Mouse (Mus musculus): ENCODE measurements around the gene Cacna1g. TPM values are rescaled to one million over a fixed set of nuclear protein-coding genes. Genes with fewer than 3 reads are reported as not detected.

Gene Cacna1g
- polyA plus RNA-seq, 1 experiment from 2014 or later = 37.2 TPM

DNA sequence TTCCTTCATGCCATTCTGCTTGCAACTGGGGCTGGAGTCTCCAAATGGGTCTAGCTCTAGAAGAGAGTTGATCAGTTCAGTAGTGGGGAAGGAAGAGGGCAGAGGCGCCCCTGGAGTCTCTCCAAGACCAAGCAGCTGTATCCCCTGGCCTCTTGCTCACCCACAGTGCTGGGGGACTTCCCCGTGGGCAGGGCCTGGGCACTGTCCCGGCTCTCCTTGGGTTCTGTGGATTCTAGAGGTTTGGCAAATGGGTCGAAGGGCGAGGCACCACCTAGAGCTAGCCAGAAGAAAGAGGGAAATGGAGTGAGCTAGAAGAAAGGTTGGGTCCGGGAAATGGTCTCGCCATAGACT, 17.7 kb upstream of the Cacna1g start:
- Histone ChIP-seq H3K9ac (0 out of 2 replicates have a peak overlapping the region, but pooled peaks have one; percentile 67), H3K36me3 (no peaks in the 10 kb centered on the region), H3K27ac (no peak overlapping the region), H3K9me3 (no peaks in the 10 kb centered on the region), H3K27me3 (peaks cover 32% of the 10 kb centered on the region), H3K4me3 (peak overlapping the region; percentile 57), H3K4me2 (replicated peaks) (peak overlapping the region; percentile 83), H3K4me1 (peaks cover 20% of the 10 kb centered on the region)
- WGBS = 68% methylated on average over 7 of the region's 7 CpGs
- ATAC-seq (ENCODE audit: insufficient number of reproducible peaks, insufficient read depth, low FRiP score, low TSS enrichment) = no peak

- Histone ChIP-seq H3K27ac (0 out of 2 replicates have a peak overlapping the region, but pooled peaks have one; percentile 1), H3K36me3 (no peaks in the 10 kb centered on the region), H3K9me3 (no peaks in the 10 kb centered on the region), H3K4me3 (peak overlapping the region; percentile 57), H3K27me3 (peaks cover 32% of the 10 kb centered on the region), H3K4me2 (replicated peaks) (peak overlapping the region; percentile 83), H3K9ac (peak overlapping the region; percentile 67), H3K4me1 (peaks cover 20% of the 10 kb centered on the region)
- WGBS = 6% methylated on average over 55 of the region's 55 CpGs
- no peak for ATAC-seq (ENCODE audit: insufficient number of reproducible peaks, insufficient read depth, low FRiP score, low TSS enrichment)
Measured at GRCm38 (mm10) chr11:94491035-94491748, 17.2 kb upstream of the Cacna1g start.

GRCm38 (mm10) chr11:94489745-94490144, 15.7 kb upstream of the Cacna1g start:
- Histone ChIP-seq H3K9ac (no peak overlapping the region), H3K4me1 (peaks cover 20% of the 10 kb centered on the region), H3K4me3 (no peak overlapping the region), H3K27ac (no peak overlapping the region), H3K4me2 (replicated peaks) (no peak overlapping the region), H3K9me3 (no peaks in the 10 kb centered on the region), H3K27me3 (peaks cover 41% of the 10 kb centered on the region), H3K36me3 (no peaks in the 10 kb centered on the region)
- no peak for ATAC-seq (ENCODE audit: insufficient number of reproducible peaks, insufficient read depth, low FRiP score, low TSS enrichment)
- WGBS = 23% methylated on average over 4 of the region's 4 CpGs

DNA sequence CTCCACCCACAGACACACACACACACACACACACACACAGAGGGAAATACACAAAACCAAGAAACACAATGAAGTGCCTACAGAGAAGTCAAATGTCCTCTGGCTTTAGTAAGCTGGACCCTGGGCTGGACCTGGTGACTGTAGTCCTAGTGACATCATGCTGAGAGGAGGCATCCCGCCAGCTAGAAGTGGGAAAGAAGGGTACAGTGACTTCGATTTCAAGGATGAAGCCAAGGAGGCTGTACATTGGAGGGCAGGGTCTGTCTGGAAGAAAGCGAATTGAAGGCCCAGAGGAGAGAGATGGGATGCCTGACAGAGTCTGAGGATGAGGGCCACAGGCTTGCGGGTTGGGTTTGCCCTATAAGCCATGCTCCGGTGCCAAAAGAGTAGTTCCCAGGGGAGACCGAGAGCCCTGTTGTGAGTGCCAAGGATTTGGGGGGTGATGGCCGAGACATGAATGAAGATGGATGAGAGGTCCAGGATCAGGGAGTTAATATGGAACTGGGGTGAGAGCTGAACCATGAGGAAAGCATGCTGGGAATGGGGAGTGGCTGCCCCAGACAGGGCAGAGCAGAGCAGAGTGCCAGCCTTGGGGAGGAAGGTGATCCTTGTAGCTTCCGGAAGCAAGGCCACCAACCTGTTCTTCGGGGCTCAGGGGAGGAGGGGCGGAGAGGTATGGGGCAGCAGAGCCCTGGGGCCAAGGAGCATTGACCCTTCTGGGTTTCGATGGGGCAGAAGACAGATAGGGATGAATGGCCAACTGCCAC, 15.0 kb upstream of the Cacna1g start:
- H3K27me3 ChIP-seq = peaks cover 44% of the 10 kb centered on the region
- H3K36me3 ChIP-seq = no peaks in the 10 kb centered on the region
- H3K9me3 ChIP-seq = no peaks in the 10 kb centered on the region
- 80% methylated on average over 11 of the region's 11 CpGs for WGBS
- no peak overlapping the region for H3K4me2 ChIP-seq (replicated peaks)
- no peak overlapping the region for H3K9ac ChIP-seq
- H3K4me1 ChIP-seq = peaks cover 20% of the 10 kb centered on the region
- ATAC-seq (ENCODE audit: insufficient number of reproducible peaks, insufficient read depth, low FRiP score, low TSS enrichment) = no peak
- H3K27ac ChIP-seq = no peak overlapping the region
- no peak overlapping the region for H3K4me3 ChIP-seq

- Histone ChIP-seq H3K27me3 (peaks cover 22% of the 10 kb centered on the region; the same call in 1 of the 2 replicates), H3K4me1 (peaks cover 11% of the 10 kb centered on the region), H3K9ac (no peak within 1 kb of the TSS), H3K4me3 (0 out of 2 replicates have a peak within 1 kb of the TSS, but pooled peaks have one; percentile 15), H3K27ac (no peak within 1 kb of the TSS), H3K4me2 (replicated peaks) (peak within 1 kb of the TSS; percentile 39), H3K36me3 (no peaks in the 10 kb centered on the region), H3K9me3 (no peaks in the 10 kb centered on the region)
- 3% methylated on average over 24 of the region's 24 CpGs for WGBS
- ATAC-seq (ENCODE audit: insufficient number of reproducible peaks, insufficient read depth, low FRiP score, low TSS enrichment) = peak; percentile 73
Measured at GRCm38 (mm10) chr11:94486001-94486400, 12.0 kb upstream of the Cacna1g start, which contains the start of gene Spata20. Gene Spata20 (minus strand): TSS chr11:94486179.

GRCm38 (mm10) chr11:94485223-94485622, 11.2 kb upstream of the Cacna1g start:
- Histone ChIP-seq H3K4me1 (peaks cover 6% of the 10 kb centered on the region; the same call in 1 of the 2 replicates), H3K4me3 (no peak overlapping the region), H3K4me2 (replicated peaks) (no peak overlapping the region), H3K9ac (no peak overlapping the region), H3K27ac (no peak overlapping the region), H3K9me3 (no peaks in the 10 kb centered on the region), H3K36me3 (no peaks in the 10 kb centered on the region), H3K27me3 (peaks cover 16% of the 10 kb centered on the region; the same call in 1 of the 2 replicates)
- ATAC-seq (ENCODE audit: insufficient number of reproducible peaks, insufficient read depth, low FRiP score, low TSS enrichment) = no peak
- WGBS = 81% methylated on average over 5 of the region's 5 CpGs

- H3K4me1 ChIP-seq = peaks cover 4% of the 10 kb centered on the region; the same call in 1 of the 2 replicates
- H3K4me2 ChIP-seq (replicated peaks) = no peak overlapping the region
- WGBS = 85% methylated on average over 9 of the region's 9 CpGs
- peaks cover 16% of the 10 kb centered on the region; the same call in 1 of the 2 replicates for H3K27me3 ChIP-seq
- H3K27ac ChIP-seq = no peak overlapping the region
- no peaks in the 10 kb centered on the region for H3K36me3 ChIP-seq
- H3K4me3 ChIP-seq = no peak overlapping the region
- no peak overlapping the region for H3K9ac ChIP-seq
- no peak for ATAC-seq (ENCODE audit: insufficient number of reproducible peaks, insufficient read depth, low FRiP score, low TSS enrichment)
- no peaks in the 10 kb centered on the region for H3K9me3 ChIP-seq
Measured at GRCm38 (mm10) chr11:94484636-94485035, 10.6 kb upstream of the Cacna1g start.

GRCm38 (mm10) chr11:94483921-94484320, 9.9 kb upstream of the Cacna1g start:
- Histone ChIP-seq H3K9me3 (no peaks in the 10 kb centered on the region), H3K27ac (no peak overlapping the region), H3K4me1 (no peaks in the 10 kb centered on the region), H3K36me3 (no peaks in the 10 kb centered on the region), H3K27me3 (peaks cover 16% of the 10 kb centered on the region; the same call in 1 of the 2 replicates), H3K4me3 (no peak overlapping the region), H3K4me2 (replicated peaks) (no peak overlapping the region), H3K9ac (no peak overlapping the region)
- ATAC-seq (ENCODE audit: insufficient number of reproducible peaks, insufficient read depth, low FRiP score, low TSS enrichment) = no peak
- WGBS = 52% methylated on average over 14 of the region's 14 CpGs

DNA sequence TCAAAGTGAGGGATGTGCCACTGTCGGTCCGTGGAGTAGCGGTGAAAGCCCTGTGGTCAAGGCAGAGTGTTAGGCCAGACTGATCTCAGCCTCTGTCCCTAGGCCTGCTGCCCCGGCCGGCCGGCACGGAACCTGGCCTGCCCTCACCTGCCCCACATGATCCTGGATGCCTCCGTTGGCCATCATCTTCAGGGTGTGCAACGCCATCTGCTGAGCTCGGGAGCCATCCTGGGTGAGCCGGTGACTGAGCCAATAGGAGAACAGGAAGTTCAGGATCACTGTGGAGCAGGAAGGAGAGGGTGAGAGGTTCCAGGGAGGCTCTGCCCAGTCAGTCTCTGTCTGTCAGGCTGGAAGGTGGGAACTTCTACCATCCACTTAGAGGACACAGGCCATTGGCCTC, 9.4 kb upstream of the Cacna1g start:
- Histone ChIP-seq H3K4me3 (no peak overlapping the region), H3K9me3 (no peaks in the 10 kb centered on the region), H3K36me3 (no peaks in the 10 kb centered on the region), H3K4me2 (replicated peaks) (no peak overlapping the region), H3K27ac (no peak overlapping the region), H3K4me1 (no peaks in the 10 kb centered on the region), H3K27me3 (peaks cover 16% of the 10 kb centered on the region; the same call in 1 of the 2 replicates), H3K9ac (no peak overlapping the region)
- ATAC-seq (ENCODE audit: insufficient number of reproducible peaks, insufficient read depth, low FRiP score, low TSS enrichment) = no peak
- WGBS = 71% methylated on average over 11 of the region's 11 CpGs

DNA sequence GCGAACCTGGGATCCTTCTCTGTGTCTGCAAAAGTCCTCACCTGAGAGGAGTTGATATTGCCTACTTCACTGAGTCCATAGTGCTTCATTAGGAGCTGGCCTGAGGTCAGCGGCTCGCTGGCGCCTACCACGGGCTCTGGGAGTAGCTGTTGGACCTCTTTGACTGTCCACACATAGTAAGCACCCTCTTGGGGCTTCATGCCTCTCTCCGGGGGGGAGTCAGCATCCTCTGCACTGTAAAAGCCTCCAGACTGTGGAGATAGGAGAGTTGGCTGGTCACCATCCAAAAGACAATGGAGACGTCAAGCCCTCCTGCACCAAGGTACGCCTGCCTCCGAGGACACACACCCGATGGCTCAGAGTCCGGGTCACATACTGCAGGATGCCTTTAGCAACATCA, 8.7 kb upstream of the Cacna1g start:
- no peaks in the 10 kb centered on the region for H3K4me1 ChIP-seq
- 89% methylated on average over 11 of the region's 11 CpGs for WGBS
- no peak for ATAC-seq (ENCODE audit: insufficient number of reproducible peaks, insufficient read depth, low FRiP score, low TSS enrichment)
- H3K4me2 ChIP-seq (replicated peaks) = no peak overlapping the region
- no peaks in the 10 kb centered on the region for H3K9me3 ChIP-seq
- H3K9ac ChIP-seq = no peak overlapping the region
- H3K4me3 ChIP-seq = no peak overlapping the region
- H3K36me3 ChIP-seq = no peaks in the 10 kb centered on the region
- H3K27me3 ChIP-seq = peaks cover 16% of the 10 kb centered on the region; the same call in 1 of the 2 replicates
- H3K27ac ChIP-seq = no peak overlapping the region

- Histone ChIP-seq H3K27me3 (peaks cover 21% of the 10 kb centered on the region; the same call in 1 of the 2 replicates), H3K4me2 (replicated peaks) (no peak overlapping the region), H3K9me3 (no peaks in the 10 kb centered on the region), H3K27ac (no peak overlapping the region), H3K36me3 (no peaks in the 10 kb centered on the region), H3K9ac (no peak overlapping the region), H3K4me3 (no peak overlapping the region), H3K4me1 (no peaks in the 10 kb centered on the region)
- 87% methylated on average over 7 of the region's 7 CpGs for WGBS
- no peak for ATAC-seq (ENCODE audit: insufficient number of reproducible peaks, insufficient read depth, low FRiP score, low TSS enrichment)
Measured at GRCm38 (mm10) chr11:94481963-94482362, 8.0 kb upstream of the Cacna1g start.

- Histone ChIP-seq H3K27me3 (peaks cover 27% of the 10 kb centered on the region), H3K9me3 (no peaks in the 10 kb centered on the region), H3K4me3 (no peak overlapping the region), H3K9ac (no peak overlapping the region), H3K27ac (no peak overlapping the region), H3K4me1 (peaks cover 7% of the 10 kb centered on the region), H3K36me3 (no peaks in the 10 kb centered on the region), H3K4me2 (replicated peaks) (no peak overlapping the region)
- 89% methylated on average over 9 of the region's 9 CpGs for WGBS
- no peak for ATAC-seq (ENCODE audit: insufficient number of reproducible peaks, insufficient read depth, low FRiP score, low TSS enrichment)
Measured at GRCm38 (mm10) chr11:94480382-94480781, 6.4 kb upstream of the Cacna1g start.

Measured in embryonic facial prominence, embryonic 12.5 days (tissue).